In genomic region chr12:91500475-91500874, GRCm38 (mm10) we compare ENCODE assay signal across 18 mouse cellular contexts.
DNase-seq lines count a peak whose midpoint lies in the region; ATAC-seq lines count a peak whose summit lies in the region.
"Had no signal": no experiment of that assay in that cellular context is flagged by ENCODE, and none has a peak within 500 bp of the region (broad histone marks: within the 10 kb centered on the region; RNA-seq: fewer than 3 reads in every experiment).

No protein-coding gene starts in this region.

- H3K9ac ChIP-seq in midbrain, embryonic 11.5 days (ENCODE audit: low read length), result no peak overlapping the region
- H3K9ac ChIP-seq in midbrain, embryonic 16.5 days (ENCODE audit: low read depth, low read length), result no peak overlapping the region
- no peak overlapping the region for H3K9ac ChIP-seq in intestine, embryonic 16.5 days (ENCODE audit: low read depth, low read length)
- H3K9ac ChIP-seq: embryonic facial prominence, embryonic 12.5 days; forebrain, embryonic 13.5 days; forebrain, embryonic 15.5 days; forebrain, postnatal 0 days had no signal

- no peak for ATAC-seq in midbrain, embryonic 11.5 days (ENCODE audit: low FRiP score)
- ATAC-seq in midbrain, embryonic 16.5 days, result no peak
- peak; percentile 81 for ATAC-seq in intestine, embryonic 16.5 days
- ATAC-seq: forebrain, embryonic 13.5 days; forebrain, embryonic 15.5 days; forebrain, postnatal 0 days had no signal

- H3K27me3 ChIP-seq in midbrain, embryonic 11.5 days (ENCODE audit: control insufficient read depth, insufficient read depth, low read length), result no peaks in the 10 kb centered on the region
- no peaks in the 10 kb centered on the region for H3K27me3 ChIP-seq in midbrain, embryonic 16.5 days (ENCODE audit: control insufficient read depth, insufficient read depth, low read depth, low read length)
- no peaks in the 10 kb centered on the region for H3K27me3 ChIP-seq in intestine, embryonic 16.5 days (replicated peaks; ENCODE audit: control insufficient read depth, insufficient read depth, low read length)
- H3K27me3 ChIP-seq: embryonic facial prominence, embryonic 12.5 days; forebrain, embryonic 13.5 days; forebrain, embryonic 15.5 days had no signal

- H3K27ac ChIP-seq in midbrain, embryonic 11.5 days (ENCODE audit: low read depth, low read length), result no peak overlapping the region
- no peak overlapping the region for H3K27ac ChIP-seq in midbrain, embryonic 16.5 days (ENCODE audit: low read length)
- no peak overlapping the region for H3K27ac ChIP-seq in intestine, embryonic 16.5 days (ENCODE audit: low read length)
- H3K27ac ChIP-seq: embryonic facial prominence, embryonic 10.5 days; embryonic facial prominence, embryonic 12.5 days; forebrain, embryonic 13.5 days; forebrain, embryonic 15.5 days had no signal

- H3K4me1 ChIP-seq in midbrain, embryonic 11.5 days (ENCODE audit: control insufficient read depth, insufficient read depth, low read length), result peaks cover 4% of the 10 kb centered on the region
- H3K4me1 ChIP-seq in midbrain, embryonic 16.5 days (ENCODE audit: control insufficient read depth, insufficient read depth, low read length), result peaks cover 8% of the 10 kb centered on the region
- no peaks in the 10 kb centered on the region for H3K4me1 ChIP-seq in intestine, embryonic 16.5 days (ENCODE audit: control insufficient read depth, insufficient read depth, low read length)

- H3K4me2 ChIP-seq in midbrain, embryonic 11.5 days, result no peak overlapping the region
- no peak overlapping the region for H3K4me2 ChIP-seq in midbrain, embryonic 16.5 days (ENCODE audit: low read length)
- no peak overlapping the region for H3K4me2 ChIP-seq in intestine, embryonic 16.5 days (ENCODE audit: low read depth, low read length)
- H3K4me2 ChIP-seq: embryonic facial prominence, embryonic 12.5 days; forebrain, embryonic 13.5 days; forebrain, embryonic 15.5 days had no signal

- peak; percentile 61 for DNase-seq in midbrain, embryonic 11.5 days (ENCODE audit: low spot score, missing footprints)
- DNase-seq in adrenal gland, postnatal 14 days, result no peak
- DNase-seq in gastrocnemius, postnatal 4 days (ENCODE audit: low spot score in 2 of 2), result no peak
- DNase-seq: adrenal gland, adult 2 months; adrenal gland, postnatal 10 days; adrenal gland, postnatal 36 days; cerebellum, adult 11-12 months; cerebellum, adult 2 months; cerebellum, adult 9-10 months; cerebellum, postnatal 10 days; cerebellum, postnatal 25 days; forebrain, postnatal 0 days had no signal

- no peaks in the 10 kb centered on the region for H3K9me3 ChIP-seq in midbrain, embryonic 11.5 days (ENCODE audit: control insufficient read depth, low read length)
- H3K9me3 ChIP-seq in midbrain, embryonic 16.5 days (replicated peaks; ENCODE audit: control insufficient read depth, low read length, poor library complexity, severe bottlenecking), result no peaks in the 10 kb centered on the region
- no peaks in the 10 kb centered on the region for H3K9me3 ChIP-seq in intestine, embryonic 16.5 days (ENCODE audit: control insufficient read depth, low read length)
- H3K9me3 ChIP-seq: embryonic facial prominence, embryonic 10.5 days; embryonic facial prominence, embryonic 12.5 days; forebrain, embryonic 13.5 days; forebrain, embryonic 15.5 days had no signal

- WGBS in midbrain, embryonic 11.5 days, result 85% methylated on average over 2 of the region's 2 CpGs
- 90% methylated on average over 2 of the region's 2 CpGs for WGBS in midbrain, embryonic 16.5 days
- WGBS in intestine, embryonic 16.5 days, result 81% methylated on average over 2 of the region's 2 CpGs

- H3K4me3 ChIP-seq in midbrain, embryonic 11.5 days (ENCODE audit: low read depth, low read length), result no peak overlapping the region
- H3K4me3 ChIP-seq in midbrain, embryonic 16.5 days (ENCODE audit: low read depth, low read length), result no peak overlapping the region
- H3K4me3 ChIP-seq in intestine, embryonic 16.5 days (ENCODE audit: low read length), result no peak overlapping the region
- H3K4me3 ChIP-seq: embryonic facial prominence, embryonic 10.5 days; embryonic facial prominence, embryonic 12.5 days; forebrain, embryonic 13.5 days; forebrain, embryonic 15.5 days had no signal

- no peaks in the 10 kb centered on the region for H3K36me3 ChIP-seq in midbrain, embryonic 11.5 days (ENCODE audit: control insufficient read depth, insufficient read depth, low read length)
- no peaks in the 10 kb centered on the region for H3K36me3 ChIP-seq in midbrain, embryonic 16.5 days (ENCODE audit: control insufficient read depth, insufficient read depth, low read length)
- H3K36me3 ChIP-seq in intestine, embryonic 16.5 days (ENCODE audit: control insufficient read depth, insufficient read depth, low read length), result no peaks in the 10 kb centered on the region
- H3K36me3 ChIP-seq: embryonic facial prominence, embryonic 10.5 days; embryonic facial prominence, embryonic 12.5 days; forebrain, embryonic 15.5 days had no signal
